In genomic region chr9:102406017-102406416, GRCm38 (mm10) we compare ENCODE assay signal across 15 mouse cellular contexts. TPM values are rescaled to one million over a fixed set of nuclear protein-coding genes. Genes with fewer than 3 reads are reported as not detected.
A peak's percentile ranks its signal among the peaks of the same experiment; 100 is the strongest.
DNase-seq lines count a peak whose midpoint lies in the region; ATAC-seq and TF ChIP-seq lines count a peak whose summit lies in the region.
"Had no signal": no experiment of that assay in that cellular context is flagged by ENCODE, and none has a peak within 500 bp of the region (broad histone marks: within the 10 kb centered on the region; RNA-seq: fewer than 3 reads in every experiment).

No protein-coding gene starts in this region.

- no peaks in the 10 kb centered on the region for H3K27me3 ChIP-seq in lung, postnatal 0 days (replicated peaks; ENCODE audit: insufficient read depth, low read length)
- H3K27me3 ChIP-seq in liver, postnatal 0 days (ENCODE audit: insufficient read depth, low read length), result no peaks in the 10 kb centered on the region
- H3K27me3 ChIP-seq: CH12.LX had no signal

- no peaks in the 10 kb centered on the region for H3K36me3 ChIP-seq in lung, postnatal 0 days (ENCODE audit: insufficient read depth, low read length)
- H3K36me3 ChIP-seq in liver, postnatal 0 days (replicated peaks; ENCODE audit: insufficient read depth, low read length), result no peaks in the 10 kb centered on the region
- H3K36me3 ChIP-seq: midbrain, embryonic 10.5 days had no signal

- WGBS in lung, postnatal 0 days, result 14% methylated on average over 8 of the region's 8 CpGs
- WGBS in liver, postnatal 0 days (ENCODE audit: insufficient replicate concordance), result 34% methylated on average over 8 of the region's 8 CpGs

- H3K27ac ChIP-seq in lung, postnatal 0 days (ENCODE audit: low read length), result no peak overlapping the region
- H3K27ac ChIP-seq in liver, postnatal 0 days (ENCODE audit: low read depth), result peak overlapping the region; percentile 66
- H3K27ac ChIP-seq: midbrain, embryonic 10.5 days had no signal

- no peaks in the 10 kb centered on the region for H3K9me3 ChIP-seq in lung, postnatal 0 days (ENCODE audit: low read length)
- H3K9me3 ChIP-seq in liver, postnatal 0 days (ENCODE audit: low read length), result no peaks in the 10 kb centered on the region
- H3K9me3 ChIP-seq: midbrain, embryonic 10.5 days had no signal

- no peak for ATAC-seq in lung, postnatal 0 days
- peak; percentile 91 for ATAC-seq in liver, postnatal 0 days

- TF ChIP-seq CTCF in lung, postnatal 0 days (IDR thresholded peaks at IDR 0.05), result no peak
- no peak for TF ChIP-seq CTCF in liver, postnatal 0 days (IDR thresholded peaks at IDR 0.05; ENCODE audit: low read depth)

- H3K4me3 ChIP-seq in lung, postnatal 0 days (ENCODE audit: low read depth, low read length), result no peak overlapping the region
- no peak overlapping the region for H3K4me3 ChIP-seq in liver, postnatal 0 days (ENCODE audit: low read depth, low read length)
- H3K4me3 ChIP-seq: midbrain, embryonic 10.5 days had no signal

- no peak overlapping the region for H3K4me2 ChIP-seq in lung, postnatal 0 days (replicated peaks; ENCODE audit: low read depth, low read length)
- no peak overlapping the region for H3K4me2 ChIP-seq in liver, postnatal 0 days (ENCODE audit: low read depth, low read length)

- TF ChIP-seq EP300 in lung, postnatal 0 days (IDR thresholded peaks at IDR 0.05), result no peak
- no peak for TF ChIP-seq EP300 in liver, postnatal 0 days (IDR thresholded peaks at IDR 0.05; ENCODE audit: low read depth)

- H3K4me1 ChIP-seq in lung, postnatal 0 days (ENCODE audit: insufficient read depth, low read depth, low read length), result no peaks in the 10 kb centered on the region
- H3K4me1 ChIP-seq in liver, postnatal 0 days (ENCODE audit: insufficient read depth), result peaks cover 6% of the 10 kb centered on the region

- DNase-seq in lung, postnatal 0 days (ENCODE audit: low spot score), result peak; percentile 6
- no peak for DNase-seq in lung, adult 18-20 months
- peak; percentile 49 to 76 for DNase-seq in kidney, adult 8-10 months
- DNase-seq in kidney, postnatal 36 days, result peak; percentile 69 to 82
- peak; percentile 78 for DNase-seq in liver, postnatal 0 days
- DNase-seq in adrenal gland, postnatal 25 days, result no peak
- no peak for DNase-seq in adrenal gland, postnatal 4 days (ENCODE audit: low spot score in 2 of 2)
- DNase-seq: cerebellum, adult 11-12 months; embryo, embryonic 11 days; gastrocnemius, postnatal 14 days; lung, postnatal 14 days; right cerebral cortex, postnatal 14 days; thymus, adult 18-20 months had no signal

- no peak overlapping the region for H3K9ac ChIP-seq in lung, postnatal 0 days (replicated peaks; ENCODE audit: low read depth)
- H3K9ac ChIP-seq in liver, postnatal 0 days (replicated peaks), result no peak overlapping the region

RNA-seq across cellular contexts. Expression of gene Ephb1, which starts 51.5 kb away (rescaled TPM):
- 0.87 and 0.94 TPM in 2 replicates for polyA plus RNA-seq in lung, postnatal 0 days (2015; fragmentation: Nextera tagmentation; extraction: Ambion mirVana)
- 0.24 and 0.28 TPM in 2 replicates for polyA plus RNA-seq in liver, postnatal 0 days (2015; fragmentation: Nextera tagmentation; extraction: Ambion mirVana)
- total RNA-seq in adrenal gland, postnatal 25 days (2021), result 2.9 and 3.8 TPM in 2 replicates
- 1 to 10 TPM; 4.5 to 5.7 TPM for total RNA-seq in adrenal gland, postnatal 4 days (2021)
- total RNA-seq: CH12.LX had no signal

Comparison
In these comparisons a context has a peak if more than half of its experiments do, and no peak if none do; other contexts are left out.
1. DNase-seq: peak in lung, postnatal 0 days (single experiment), kidney, adult 8-10 months (2 of 2), kidney, postnatal 36 days (2 of 2) and liver, postnatal 0 days (single experiment); none in lung, adult 18-20 months (0 of 2), adrenal gland, postnatal 25 days (single experiment) and adrenal gland, postnatal 4 days (0 of 2).